ENCODE assay signal across 20 mouse cellular contexts in the genomic region with DNA sequence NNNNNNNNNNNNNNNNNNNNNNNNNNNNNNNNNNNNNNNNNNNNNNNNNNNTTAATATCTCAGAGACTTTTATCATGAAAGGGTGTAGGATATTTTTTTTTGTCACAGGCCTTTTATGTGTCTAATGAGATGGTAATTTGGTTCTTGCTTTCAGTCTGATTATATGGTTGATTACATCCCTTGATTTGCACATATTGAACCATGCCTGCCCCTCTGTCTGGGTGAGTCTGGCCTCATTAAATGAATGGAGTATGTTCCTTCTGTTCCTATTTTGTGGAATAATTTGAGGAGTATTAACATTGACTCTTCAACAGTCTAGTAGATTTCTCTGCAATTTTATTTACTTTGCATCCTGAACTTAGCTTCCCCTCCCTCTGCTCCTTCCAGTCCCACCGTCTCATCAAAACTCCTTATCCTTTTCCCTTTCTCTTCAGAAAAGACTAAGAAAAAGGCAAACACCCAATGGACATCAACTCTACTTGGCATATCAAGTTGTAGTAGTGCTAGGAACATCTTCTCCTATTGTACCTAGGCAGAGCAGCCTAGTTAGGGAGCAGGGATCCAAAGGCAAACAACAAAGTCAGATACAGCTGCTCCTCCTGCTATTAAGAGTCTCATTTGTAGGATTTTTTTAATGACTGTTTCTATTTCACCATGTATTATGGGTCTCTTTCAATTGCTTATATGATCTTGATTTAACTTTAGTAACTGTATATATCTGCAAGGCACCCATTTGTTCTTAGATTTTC.
A peak's percentile ranks its signal among the peaks of the same experiment; 100 is the strongest.
DNase-seq lines count a peak whose midpoint lies in the region; ATAC-seq lines count a peak whose summit lies in the region.
"Had no signal": no experiment of that assay in that cellular context is flagged by ENCODE, and none has a peak within 500 bp of the region (broad histone marks: within the 10 kb centered on the region; RNA-seq: fewer than 3 reads in every experiment).

No protein-coding gene starts in this region.

- H3K9ac ChIP-seq in forebrain, embryonic 11.5 days (ENCODE audit: low read length) = no peak overlapping the region
- H3K9ac ChIP-seq in midbrain, embryonic 13.5 days (replicated peaks) = no peak overlapping the region
- H3K9ac ChIP-seq in midbrain, embryonic 16.5 days (ENCODE audit: low read depth, low read length) = no peak overlapping the region
- no peak overlapping the region for H3K9ac ChIP-seq in forebrain, embryonic 14.5 days (ENCODE audit: low read length)
- H3K9ac ChIP-seq: limb, embryonic 12.5 days; liver, embryonic 12.5 days had no signal

- H3K9me3 ChIP-seq in forebrain, embryonic 11.5 days (ENCODE audit: control insufficient read depth, low read length) = no peaks in the 10 kb centered on the region
- no peaks in the 10 kb centered on the region for H3K9me3 ChIP-seq in forebrain, embryonic 10.5 days
- no peaks in the 10 kb centered on the region for H3K9me3 ChIP-seq in midbrain, embryonic 13.5 days
- H3K9me3 ChIP-seq in midbrain, embryonic 16.5 days (replicated peaks; ENCODE audit: control insufficient read depth, low read length, poor library complexity, severe bottlenecking) = no peaks in the 10 kb centered on the region
- no peaks in the 10 kb centered on the region for H3K9me3 ChIP-seq in forebrain, embryonic 14.5 days (replicated peaks; ENCODE audit: control insufficient read depth, low read length)
- H3K9me3 ChIP-seq: limb, embryonic 12.5 days; liver, embryonic 12.5 days had no signal

- DNase-seq in forebrain, embryonic 11.5 days (ENCODE audit: low spot score) = peak; percentile 47
- DNase-seq in forebrain, embryonic 10.5 days (ENCODE audit: extremely low spot score, low spot score) = no peak
- DNase-seq in forebrain, embryonic 14.5 days (ENCODE audit: low spot score) = peak; percentile 80
- peak; percentile 91 for DNase-seq in retina, postnatal 1 day
- no peak for DNase-seq in layer of hippocampus, postnatal 25 days (ENCODE audit: extremely low spot score in 1 of 2, low spot score in 1 of 2)
- DNase-seq: cerebellum, adult 9-10 months; gastrocnemius, postnatal 25 days; heart, adult 2 months; heart, postnatal 36 days; kidney, adult 8-10 months; kidney, postnatal 14 days; lung, adult 2 months; right cerebral cortex, postnatal 14 days; spleen, adult 18-20 months; thymus, postnatal 36 days had no signal

- H3K36me3 ChIP-seq in forebrain, embryonic 11.5 days (ENCODE audit: control insufficient read depth, insufficient read depth, low read length) = no peaks in the 10 kb centered on the region
- no peaks in the 10 kb centered on the region for H3K36me3 ChIP-seq in forebrain, embryonic 10.5 days (replicated peaks)
- no peaks in the 10 kb centered on the region for H3K36me3 ChIP-seq in midbrain, embryonic 13.5 days
- no peaks in the 10 kb centered on the region for H3K36me3 ChIP-seq in midbrain, embryonic 16.5 days (ENCODE audit: control insufficient read depth, insufficient read depth, low read length)
- H3K36me3 ChIP-seq in forebrain, embryonic 14.5 days (ENCODE audit: control insufficient read depth, insufficient read depth, low read length) = no peaks in the 10 kb centered on the region
- H3K36me3 ChIP-seq: limb, embryonic 12.5 days; liver, embryonic 12.5 days had no signal

- H3K4me1 ChIP-seq in forebrain, embryonic 11.5 days (replicated peaks; ENCODE audit: control insufficient read depth, insufficient read depth, low read length) = no peaks in the 10 kb centered on the region
- 0 out of 2 replicates have a peak, but pooled peaks cover 5% of the 10 kb centered on the region for H3K4me1 ChIP-seq in forebrain, embryonic 10.5 days
- no peaks in the 10 kb centered on the region for H3K4me1 ChIP-seq in midbrain, embryonic 13.5 days (replicated peaks)
- no peaks in the 10 kb centered on the region for H3K4me1 ChIP-seq in midbrain, embryonic 16.5 days (ENCODE audit: control insufficient read depth, insufficient read depth, low read length)
- H3K4me1 ChIP-seq in forebrain, embryonic 14.5 days (ENCODE audit: control insufficient read depth, insufficient read depth, low read length) = no peaks in the 10 kb centered on the region
- H3K4me1 ChIP-seq: limb, embryonic 12.5 days; liver, embryonic 12.5 days had no signal

- H3K27me3 ChIP-seq in forebrain, embryonic 11.5 days (ENCODE audit: control insufficient read depth, insufficient read depth, low read length) = no peaks in the 10 kb centered on the region
- H3K27me3 ChIP-seq in forebrain, embryonic 10.5 days (ENCODE audit: poor library complexity, severe bottlenecking) = peaks cover 5% of the 10 kb centered on the region; the same call in 1 of the 2 replicates
- H3K27me3 ChIP-seq in midbrain, embryonic 13.5 days = no peaks in the 10 kb centered on the region
- H3K27me3 ChIP-seq in midbrain, embryonic 16.5 days (ENCODE audit: control insufficient read depth, insufficient read depth, low read depth, low read length) = no peaks in the 10 kb centered on the region
- H3K27me3 ChIP-seq in forebrain, embryonic 14.5 days (replicated peaks; ENCODE audit: control insufficient read depth, insufficient read depth, low read length) = no peaks in the 10 kb centered on the region
- H3K27me3 ChIP-seq: CH12.LX; limb, embryonic 12.5 days; liver, embryonic 12.5 days had no signal

- no peak overlapping the region for H3K4me3 ChIP-seq in forebrain, embryonic 11.5 days (ENCODE audit: low read depth, low read length)
- no peak overlapping the region for H3K4me3 ChIP-seq in forebrain, embryonic 10.5 days
- no peak overlapping the region for H3K4me3 ChIP-seq in midbrain, embryonic 13.5 days (replicated peaks)
- H3K4me3 ChIP-seq in midbrain, embryonic 16.5 days (ENCODE audit: low read depth, low read length) = no peak overlapping the region
- no peak overlapping the region for H3K4me3 ChIP-seq in forebrain, embryonic 14.5 days (ENCODE audit: low read depth, low read length)
- H3K4me3 ChIP-seq: heart, adult 2 months; limb, embryonic 12.5 days; liver, embryonic 12.5 days had no signal

- 57% methylated on average over 1 of the region's 1 CpGs for WGBS in forebrain, embryonic 11.5 days
- 33% methylated on average over 1 of the region's 1 CpGs for WGBS in forebrain, embryonic 10.5 days
- WGBS in midbrain, embryonic 13.5 days = 73% methylated on average over 1 of the region's 1 CpGs
- 39% methylated on average over 1 of the region's 1 CpGs for WGBS in midbrain, embryonic 16.5 days
- 10% methylated on average over 1 of the region's 1 CpGs for WGBS in forebrain, embryonic 14.5 days

- no peak overlapping the region; the same call in 1 of the 2 replicates for H3K27ac ChIP-seq in forebrain, embryonic 11.5 days (ENCODE audit: low read depth, low read length)
- H3K27ac ChIP-seq in forebrain, embryonic 10.5 days = no peak overlapping the region
- H3K27ac ChIP-seq in midbrain, embryonic 13.5 days = no peak overlapping the region
- H3K27ac ChIP-seq in midbrain, embryonic 16.5 days (ENCODE audit: low read length) = no peak overlapping the region
- no peak overlapping the region for H3K27ac ChIP-seq in forebrain, embryonic 14.5 days (ENCODE audit: low read depth, low read length)
- H3K27ac ChIP-seq: heart, adult 2 months; limb, embryonic 12.5 days; liver, embryonic 12.5 days had no signal

- H3K4me2 ChIP-seq in forebrain, embryonic 11.5 days (ENCODE audit: low read depth, low read length, severe bottlenecking) = no peak overlapping the region
- no peak overlapping the region for H3K4me2 ChIP-seq in midbrain, embryonic 13.5 days (replicated peaks)
- no peak overlapping the region for H3K4me2 ChIP-seq in midbrain, embryonic 16.5 days (ENCODE audit: low read length)
- H3K4me2 ChIP-seq in forebrain, embryonic 14.5 days (ENCODE audit: low read length) = no peak overlapping the region
- H3K4me2 ChIP-seq: limb, embryonic 12.5 days; liver, embryonic 12.5 days had no signal

- peak; percentile 86 for ATAC-seq in forebrain, embryonic 11.5 days (replicated peaks; ENCODE audit: low FRiP score)
- ATAC-seq in midbrain, embryonic 13.5 days = peak; percentile 48; the same call in 1 of the 2 replicates
- ATAC-seq in midbrain, embryonic 16.5 days = no peak
- ATAC-seq in forebrain, embryonic 14.5 days = peak; percentile 96
- ATAC-seq: liver, embryonic 12.5 days had no signal

Comparison
In these comparisons a context has a peak if more than half of its experiments do, and no peak if none do; other contexts are left out.
1. DNase-seq: peak in forebrain, embryonic 11.5 days (single experiment), forebrain, embryonic 14.5 days (single experiment) and retina, postnatal 1 day (single experiment); none in forebrain, embryonic 10.5 days (single experiment) and layer of hippocampus, postnatal 25 days (0 of 2).